Mouse (Mus musculus) CD4-positive, CD25-positive, alpha-beta regulatory T cell, adult 2 months (primary cell): ENCODE results near the gene Fam227b.

Experiments
- DNase-seq: peaks from one replicate; pipeline ENCODE4 v3.0.0-alpha.2; 2012; ENCODE audit warnings: low read depth, low spot score

Fam227b gene

DNA sequence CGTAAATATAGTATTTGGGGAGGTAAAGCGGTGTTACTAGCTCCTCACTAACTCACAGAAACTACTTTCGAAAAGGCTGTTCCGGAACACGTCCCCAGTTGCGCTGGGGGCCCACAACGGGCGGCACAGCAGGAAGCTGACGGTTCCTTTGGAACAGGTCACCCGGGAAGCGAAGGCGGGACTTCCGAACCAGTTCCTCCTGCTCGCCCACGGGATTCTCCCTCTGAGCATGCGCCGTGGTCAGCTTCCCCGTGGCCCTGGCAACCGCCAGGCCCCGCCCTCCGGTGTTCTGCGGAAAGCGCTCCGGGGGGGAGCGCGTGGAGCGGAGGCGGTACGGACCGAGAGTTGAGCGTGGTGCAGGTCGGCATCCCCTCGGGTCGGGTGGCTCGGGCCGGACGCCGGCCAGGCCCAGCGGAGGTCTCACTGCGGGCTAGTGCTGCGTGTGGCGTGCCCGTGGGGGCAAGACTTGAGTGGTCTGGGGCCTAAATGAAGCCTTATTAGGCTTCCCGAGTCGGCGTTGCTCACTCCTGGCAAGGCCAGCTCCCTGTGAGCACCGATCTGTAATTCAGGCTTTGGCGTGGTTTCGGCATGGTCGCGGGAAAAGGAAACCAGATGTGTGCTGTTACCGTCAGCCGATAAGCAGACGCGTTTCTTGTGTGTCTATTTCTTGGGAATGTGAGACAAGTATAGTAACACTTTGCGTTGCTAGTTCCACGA, at the start of gene Fam227b, which contains the start of gene Dtwd1:
TSS of gene Fam227b (minus strand) at position 150 of the 717 bp plus-strand sequence.
TSS of gene Dtwd1 (plus strand) at position 287 of the 717 bp plus-strand sequence.
- DNase-seq: peak; percentile 97

DNA sequence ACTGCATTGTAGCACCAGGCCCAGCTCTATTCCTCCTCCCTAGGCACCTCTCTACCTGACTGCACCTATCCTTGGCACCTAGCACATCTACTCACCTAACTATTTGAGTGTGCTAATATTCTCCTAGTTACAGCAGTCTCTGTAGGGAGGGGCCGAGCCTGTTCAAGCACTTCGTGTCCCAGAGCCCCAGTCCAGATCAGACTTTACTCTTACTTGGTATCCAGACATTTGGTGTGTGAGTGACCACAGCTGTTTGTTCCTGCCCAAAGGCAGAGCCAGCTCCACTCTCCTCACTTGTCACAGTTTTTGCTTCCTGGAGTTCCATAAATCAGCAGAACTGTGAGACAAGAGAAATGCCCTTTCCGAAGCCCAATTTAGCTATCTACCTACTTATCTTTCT, 47.2 kb upstream of the Fam227b start:
- no peak for DNase-seq

- DNase-seq: no peak
Measured at GRCm38 (mm10) chr2:126195631-126196356, 44.0 kb upstream of the Fam227b start.

DNA sequence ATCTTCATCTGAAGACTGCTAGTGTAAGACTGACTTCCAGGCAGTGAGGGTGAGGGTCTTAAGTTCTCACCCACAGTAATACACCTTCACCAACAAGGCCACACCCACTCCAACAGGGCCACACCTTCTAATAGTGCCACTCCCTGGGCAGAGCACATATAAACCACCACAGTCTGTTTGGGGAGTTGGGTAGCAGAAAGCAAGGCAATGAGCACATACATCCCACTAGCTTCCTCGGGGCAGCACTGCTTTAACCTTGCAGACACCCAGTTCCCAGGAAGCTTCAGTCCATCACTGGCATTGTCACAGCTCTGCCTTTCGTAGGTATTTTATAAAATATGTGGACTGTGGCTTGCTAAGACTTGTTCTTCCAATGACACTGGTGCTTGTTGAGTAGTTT, 40.3 kb upstream of the Fam227b start:
- DNase-seq: no peak

GRCm38 (mm10) chr2:126191306-126191705, 39.5 kb upstream of the Fam227b start:
- DNase-seq: no peak

GRCm38 (mm10) chr2:126171427-126171826, 19.6 kb upstream of the Fam227b start:
- no peak for DNase-seq

- DNase-seq: no peak
Measured at GRCm38 (mm10) chr2:126166848-126167617, 15.2 kb upstream of the Fam227b start.

DNA sequence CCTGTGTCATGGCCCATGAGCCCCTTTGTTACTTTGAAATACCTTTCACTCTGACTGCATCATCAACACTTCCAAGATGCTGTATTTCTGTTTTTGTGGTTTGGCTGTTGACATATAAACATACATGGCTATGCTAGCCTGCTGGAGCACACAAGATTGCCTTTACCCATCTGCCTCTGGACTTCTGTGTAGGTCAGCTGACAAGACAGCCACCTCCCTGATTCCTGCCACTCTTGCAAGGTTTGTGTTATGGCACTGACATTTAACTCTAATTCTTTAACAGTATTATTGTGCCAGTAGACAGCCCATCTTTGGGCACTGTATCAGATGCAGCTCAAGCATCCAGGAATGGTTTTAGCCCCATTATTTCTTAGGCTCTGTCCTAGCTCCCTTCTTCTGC, 14.5 kb upstream of the Fam227b start:
- DNase-seq: no peak

- no peak for DNase-seq
Measured at GRCm38 (mm10) chr2:126165277-126166018, 13.6 kb upstream of the Fam227b start.

- DNase-seq: peak; percentile 15
Measured at GRCm38 (mm10) chr2:126147723-126148122, 4.1 kb downstream of the Fam227b start.

- DNase-seq: no peak
Measured at GRCm38 (mm10) chr2:126094616-126095015, 57.2 kb downstream of the Fam227b start.

DNA sequence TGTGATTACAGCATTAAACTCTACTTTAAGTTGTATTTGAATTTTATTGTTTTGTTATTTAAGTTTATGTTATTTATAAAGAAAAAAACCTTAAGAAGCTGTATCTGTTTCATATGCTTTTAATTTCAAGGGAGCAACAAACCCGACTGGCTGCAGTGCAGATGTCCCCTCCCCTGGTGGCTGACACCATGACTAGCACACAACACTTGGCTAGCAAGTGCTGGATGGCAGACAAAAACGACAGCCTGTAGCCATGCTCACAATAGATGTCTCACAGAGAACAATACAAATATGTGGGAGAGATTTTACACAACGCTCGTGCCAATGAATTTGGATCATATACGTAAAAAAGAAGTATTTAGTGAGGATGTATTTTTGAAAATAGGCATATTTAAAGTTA, 61.4 kb downstream of the Fam227b start:
- no peak for DNase-seq

DNA sequence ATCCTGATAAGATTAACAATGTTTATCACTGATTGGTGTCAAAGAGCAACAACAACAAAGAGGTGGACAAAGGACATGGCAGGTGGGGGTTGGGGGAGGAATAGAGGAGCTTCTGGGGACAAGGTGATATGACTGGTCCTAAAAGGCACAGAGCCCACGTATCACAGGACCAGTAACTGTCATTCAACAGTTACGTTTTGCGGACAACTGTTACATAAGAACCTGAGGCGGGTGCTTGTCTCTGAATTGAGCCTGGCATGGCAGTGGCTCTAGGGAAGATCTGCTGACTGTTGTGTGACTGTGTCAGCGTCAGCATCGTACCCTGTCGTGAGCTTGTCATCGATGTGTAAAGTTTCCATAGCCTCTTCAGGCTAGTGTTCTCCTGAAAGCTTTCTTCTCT, 65.6 kb downstream of the Fam227b start:
- DNase-seq: no peak

DNA sequence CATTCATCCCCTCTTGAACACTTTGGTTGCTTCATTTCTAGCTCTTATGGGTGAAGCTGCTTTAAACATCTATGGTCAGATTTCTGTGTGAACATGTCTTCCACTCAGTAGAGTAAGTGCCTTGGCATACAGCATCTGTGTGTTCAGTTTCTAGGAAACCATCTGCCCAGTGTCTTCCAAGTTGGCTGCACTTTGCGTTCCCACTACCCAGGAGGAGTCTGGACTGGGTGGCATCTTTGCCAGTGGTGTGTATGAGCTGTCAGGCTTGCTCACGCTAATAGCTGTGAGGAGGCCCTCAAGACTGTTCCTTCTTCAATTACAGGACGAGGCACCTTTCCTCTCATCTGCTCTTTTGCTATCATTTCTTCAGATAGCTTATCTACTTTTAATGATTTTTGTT, 67.5 kb downstream of the Fam227b start:
- no peak for DNase-seq

DNA sequence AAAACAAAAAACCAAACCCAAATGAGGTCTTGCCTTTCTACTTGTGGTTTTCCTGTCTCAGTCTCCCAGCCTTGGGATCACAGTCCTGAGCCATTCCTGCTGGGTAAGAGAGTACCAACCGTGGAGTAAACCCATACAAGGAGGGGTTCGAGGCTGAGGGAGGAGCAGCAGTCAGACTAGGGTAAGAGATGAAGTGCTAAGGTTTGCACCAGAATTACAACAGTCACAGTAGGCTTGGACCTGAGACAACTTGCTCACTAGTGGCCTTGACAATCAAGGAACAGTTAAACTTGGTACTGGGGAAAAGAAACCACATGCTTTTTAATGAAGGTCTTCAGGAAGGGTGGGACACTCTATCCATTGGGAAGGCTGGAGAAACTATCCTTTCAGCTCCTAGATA, 72.7 kb downstream of the Fam227b start:
- DNase-seq: no peak

- no peak for DNase-seq
Measured at GRCm38 (mm10) chr2:126076506-126076905, 75.3 kb downstream of the Fam227b start.

- no peak for DNase-seq
Measured at GRCm38 (mm10) chr2:126073744-126074143, 78.1 kb downstream of the Fam227b start.

GRCm38 (mm10) chr2:126069740-126070139, 82.1 kb downstream of the Fam227b start:
- no peak for DNase-seq

DNA sequence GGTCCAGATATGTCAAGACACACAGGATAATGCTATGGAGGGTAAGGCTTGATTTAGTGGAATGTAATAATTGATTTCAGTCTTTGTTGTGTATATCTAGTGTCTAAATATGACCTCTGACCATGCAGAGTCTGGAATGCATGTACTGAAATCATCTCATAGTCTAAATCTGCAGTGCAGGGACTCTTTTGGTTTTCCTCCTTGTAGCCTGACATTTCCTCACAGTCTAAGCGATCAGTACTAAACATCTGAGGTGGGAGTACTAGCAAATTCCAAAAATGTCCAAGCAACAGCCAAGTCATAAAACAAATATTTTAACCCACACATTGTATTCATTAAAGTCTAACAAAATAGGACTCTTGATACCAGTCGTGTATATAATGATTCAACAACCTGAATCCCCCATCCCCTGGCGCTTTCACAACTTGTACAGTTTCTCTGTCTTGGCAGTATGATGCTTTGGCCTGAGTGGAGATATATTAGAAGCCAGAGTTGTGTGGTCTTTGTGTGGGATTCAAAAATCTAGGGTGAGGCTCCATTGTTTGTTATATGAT, 86.4 kb downstream of the Fam227b start:
- no peak for DNase-seq

- no peak for DNase-seq
Measured at GRCm38 (mm10) chr2:126064814-126065213, 87.0 kb downstream of the Fam227b start.

GRCm38 (mm10) chr2:126062876-126063275, 88.9 kb downstream of the Fam227b start:
- DNase-seq: no peak
